Mouse (Mus musculus): ENCODE data around the gene Depp1.

Depp1 gene

GRCm38 (mm10) chr6:116693639-116694038, 43.2 kb downstream of the Depp1 start:
- DNase-seq, result no peak

DNA sequence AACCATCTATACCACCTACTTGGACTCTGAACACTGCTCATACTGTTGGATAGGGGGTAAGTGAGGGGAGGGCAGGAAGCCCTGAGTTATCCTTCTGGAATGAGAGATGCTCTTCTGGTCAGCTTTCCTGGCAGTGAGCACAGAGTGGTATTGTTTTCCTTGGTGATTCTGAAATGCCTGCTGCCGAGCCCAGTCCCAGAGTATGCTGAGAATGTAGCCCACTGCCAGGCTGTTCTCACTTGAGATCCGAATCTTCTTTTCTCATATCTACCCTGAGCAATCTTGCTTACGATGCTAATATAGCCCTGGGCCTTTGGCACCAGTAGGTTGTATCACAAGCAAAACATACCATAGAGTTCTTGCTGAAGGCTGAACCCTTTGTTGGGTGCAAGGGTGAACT, 43.9 kb downstream of the Depp1 start:
- DNase-seq, result no peak

- no peak for DNase-seq
Measured at GRCm38 (mm10) chr6:116697413-116697812, 47.0 kb downstream of the Depp1 start.

DNA sequence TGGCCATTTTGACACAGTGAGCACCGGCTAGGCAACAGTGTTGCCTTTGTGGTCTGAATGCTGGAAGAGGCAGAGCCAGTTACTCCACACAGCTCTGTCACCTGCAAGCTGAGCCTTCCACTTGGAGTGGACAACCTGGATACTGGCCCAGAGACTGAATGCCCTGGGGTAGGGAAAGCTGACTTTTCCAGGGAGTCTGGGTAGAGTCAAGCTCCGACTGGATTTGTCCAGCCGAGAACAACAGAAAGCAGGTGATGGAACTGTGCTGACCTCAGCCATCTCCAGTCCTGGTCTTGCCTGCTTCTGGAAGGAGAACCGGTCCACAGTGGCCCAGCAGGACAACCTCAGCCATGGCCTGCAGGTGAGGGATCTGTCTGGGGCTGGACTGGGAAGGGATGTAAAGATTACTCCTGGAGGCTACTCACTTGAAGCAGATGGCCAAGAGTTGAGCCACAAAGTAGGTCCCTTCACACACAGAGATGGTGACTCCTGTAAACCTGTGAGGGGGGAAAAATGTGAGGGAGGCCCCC, 47.6 kb downstream of the Depp1 start:
- DNase-seq, result no peak

DNA sequence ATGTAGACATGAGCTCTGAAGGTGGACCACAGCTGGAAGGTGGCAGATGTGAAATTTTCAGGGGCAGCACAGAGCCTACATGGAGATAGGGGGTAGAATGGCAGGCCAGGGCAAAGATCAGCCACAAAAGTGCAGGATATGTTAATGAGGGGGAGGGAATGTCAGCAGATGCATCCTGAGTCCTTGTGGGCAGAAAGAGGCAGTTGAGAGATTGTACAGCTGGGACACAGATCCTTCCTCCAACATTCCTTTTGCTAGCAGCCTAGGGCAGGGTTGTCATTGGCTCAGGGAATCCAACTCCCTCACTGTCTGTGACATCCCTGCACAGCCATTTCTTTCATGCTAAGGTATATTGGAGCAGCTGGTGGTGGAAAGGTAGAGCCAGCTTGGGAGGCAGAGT, 50.4 kb downstream of the Depp1 start:
- DNase-seq, result no peak
